Mouse (Mus musculus) brain, embryonic 14.5 days (tissue): Measurements from ENCODE around the gene Mgat2.

Experiments used
- CTCF ChIP-seq: fragments of 200-500 bp; IDR thresholded peaks from 2 replicates; pipeline ENCODE4 v1.5.1; 2012; ENCODE audit warnings: inconsistent platforms, mild to moderate bottlenecking, moderate library complexity, borderline replicate concordance; ENCODE audit not compliant: insufficient read depth, insufficient read length; ENCODE audit errors: extremely low read depth
- POLR2A ChIP-seq: fragments of 200-500 bp; IDR thresholded peaks from 2 replicates; pipeline ENCODE4 v1.6.1; 2012; ENCODE audit warnings: mild to moderate bottlenecking, inconsistent platforms, borderline replicate concordance; ENCODE audit not compliant: poor library complexity, insufficient read depth, insufficient read length, severe bottlenecking; ENCODE audit errors: extremely low read depth

GRCm38 (mm10) chr12:69147166-69147735 is 36.7 kb upstream of the Mgat2 start:
- no peak for TF ChIP-seq CTCF
- no peak for TF ChIP-seq POLR2A
